Mouse (Mus musculus): ENCODE data around the gene Vmn2r44.
"Not testable (repeated sequence)": the region's sequence is repeated elsewhere in the genome, so short reads cannot be mapped to it uniquely, and the experiment has no call there.

The Vmn2r44 gene

DNA sequence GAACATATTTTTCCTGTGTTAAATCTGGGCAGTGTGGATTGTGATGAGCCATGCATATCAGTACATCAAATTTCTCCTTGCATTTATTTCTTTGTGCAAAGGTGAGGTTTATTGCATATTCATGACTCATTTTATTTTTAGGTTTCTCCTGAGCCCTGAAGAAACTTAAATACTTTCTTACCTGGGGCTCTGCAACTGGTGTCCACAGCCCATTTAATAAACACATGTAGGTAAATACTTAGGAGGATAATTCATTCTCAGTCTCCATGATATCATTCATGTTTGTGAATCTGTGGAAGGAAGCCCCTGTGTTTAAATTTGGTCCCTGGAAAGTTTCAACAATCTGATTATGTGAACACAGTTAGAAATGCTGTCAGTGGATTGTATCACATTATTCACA, at the start of gene Vmn2r44:
Vmn2r44 (minus strand) TSS at position 101 of the 400 bp plus-strand sequence.
- DNase-seq (ENCODE audit: low read depth): not testable (repeated sequence)

DNA sequence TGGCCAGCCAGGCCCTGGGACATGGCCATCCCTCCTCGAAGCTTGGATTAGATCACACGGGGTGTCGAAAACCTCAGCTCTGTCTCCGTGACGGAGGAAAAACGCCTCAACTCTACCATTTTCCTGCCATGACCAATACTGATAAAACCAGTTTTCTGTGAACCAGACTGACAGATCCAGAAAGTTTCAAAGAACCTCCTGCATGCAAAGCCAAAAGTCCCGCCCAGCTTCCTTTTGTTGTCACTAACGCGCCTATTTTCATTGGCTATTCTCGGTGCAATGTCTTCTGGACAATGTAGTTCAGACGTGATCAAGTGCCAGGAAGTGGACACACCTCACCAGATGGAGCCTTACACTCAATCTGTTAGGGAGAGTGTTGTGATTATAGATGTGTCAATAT, 25.3 kb downstream of the Vmn2r44 start:
- not testable (repeated sequence) for DNase-seq (ENCODE audit: low read depth)

All from NIH3T3 (cell line).